Mouse (Mus musculus): Measurements from ENCODE around the gene Fgf13.

DNA sequence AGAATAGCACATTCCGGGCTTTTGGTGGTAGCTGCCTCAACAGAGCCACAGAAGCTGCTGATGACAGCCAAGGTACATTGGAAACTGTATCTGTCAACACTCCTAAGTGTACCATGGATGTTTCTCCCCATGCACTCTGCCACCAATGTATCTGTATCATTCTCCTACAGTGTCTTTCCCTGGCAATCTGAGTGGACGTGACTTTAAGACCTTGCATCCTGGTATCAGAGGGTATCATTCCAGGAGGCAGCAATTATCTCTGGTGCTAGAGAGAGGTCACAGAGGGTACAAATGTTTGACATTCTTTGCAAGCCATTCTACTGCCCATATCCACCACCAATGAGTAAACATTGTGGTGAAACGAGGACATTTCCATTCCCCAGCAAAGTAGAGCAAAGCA lies 347.2 kb downstream of the Fgf13 start:
- TF ChIP-seq CTCF (IDR thresholded peaks at IDR 0.05; ENCODE audit: extremely low read depth, insufficient read depth, insufficient read length, insufficient replicate concordance) = no peak
- TF ChIP-seq POLR2A (IDR thresholded peaks at IDR 0.05; ENCODE audit: low read depth, low read length) = no peak
